Mouse (Mus musculus): Measurements from ENCODE around the gene Ncor2. TPM values are rescaled to one million over a fixed set of nuclear protein-coding genes. Genes with fewer than 3 reads are reported as not detected.

The Ncor2 gene
- total and polyA plus RNA-seq, 2 experiments, result 7.1 to 15.0 TPM

- Histone ChIP-seq H3K27ac (replicated peaks; ENCODE audit: insufficient read depth, low read depth, low read length) (peak overlapping the region; percentile 35), H3K9ac (ENCODE audit: low read depth, low read length) (no peak overlapping the region), H3K79me2 (ENCODE audit: control insufficient read depth, insufficient read depth, low read length) (peaks cover 66% of the 10 kb centered on the region), H3K27me3 (ENCODE audit: control insufficient read depth, insufficient read depth, low read length) (no peaks in the 10 kb centered on the region), H3K36me3 (ENCODE audit: control insufficient read depth, insufficient read depth, low read length) (no peaks in the 10 kb centered on the region), H3K4me1 (ENCODE audit: control insufficient read depth, insufficient read depth, low read length) (peaks cover 66% of the 10 kb centered on the region), H3K4me3 (ENCODE audit: insufficient read depth, low read depth, low read length) (no peak overlapping the region)
- DNase-seq (ENCODE audit: extremely low read depth, low read depth, low spot score), result peak; percentile 77
- WGBS, result 55% methylated on average over 11 of the region's 11 CpGs
- TF ChIP-seq POLR2A (IDR thresholded peaks at IDR 0.05; ENCODE audit: extremely low read depth, insufficient read depth, low read length) (no peak), CTCF (IDR thresholded peaks at IDR 0.05; ENCODE audit: low read depth, low read length) (no peak)
These were observed 8.7 kb downstream of the Ncor2 start for GRCm38 (mm10) chr5:125170107-125170842.

GRCm38 (mm10) chr5:125168101-125168500 lies 10.9 kb downstream of the Ncor2 start:
- DNase-seq (ENCODE audit: extremely low read depth, low read depth, low spot score), result peak; percentile 95

GRCm38 (mm10) chr5:125167524-125167923 lies 11.5 kb downstream of the Ncor2 start:
- 59% methylated on average over 5 of the region's 5 CpGs for WGBS
- peaks cover 71% of the 10 kb centered on the region for H3K4me1 ChIP-seq (ENCODE audit: control insufficient read depth, insufficient read depth, low read length)
- H3K79me2 ChIP-seq (ENCODE audit: control insufficient read depth, insufficient read depth, low read length), result peaks cover 72% of the 10 kb centered on the region
- DNase-seq (ENCODE audit: extremely low read depth, low read depth, low spot score), result no peak
- H3K4me3 ChIP-seq (ENCODE audit: insufficient read depth, low read depth, low read length), result no peak overlapping the region
- no peaks in the 10 kb centered on the region for H3K36me3 ChIP-seq (ENCODE audit: control insufficient read depth, insufficient read depth, low read length)
- H3K27me3 ChIP-seq (ENCODE audit: control insufficient read depth, insufficient read depth, low read length), result no peaks in the 10 kb centered on the region
- H3K9ac ChIP-seq (ENCODE audit: low read depth, low read length), result no peak overlapping the region
- H3K27ac ChIP-seq (replicated peaks; ENCODE audit: insufficient read depth, low read depth, low read length), result peak overlapping the region; percentile 54
- no peak for TF ChIP-seq POLR2A (IDR thresholded peaks at IDR 0.05; ENCODE audit: extremely low read depth, insufficient read depth, low read length)
- no peak for TF ChIP-seq CTCF (IDR thresholded peaks at IDR 0.05; ENCODE audit: low read depth, low read length)

More at GRCm38 (mm10) chr5:125168101-125168500, 10.9 kb downstream of the Ncor2 start:
- WGBS, result 15% methylated on average over 7 of the region's 7 CpGs
- Histone ChIP-seq H3K9ac (ENCODE audit: low read depth, low read length) (no peak overlapping the region), H3K27me3 (ENCODE audit: control insufficient read depth, insufficient read depth, low read length) (no peaks in the 10 kb centered on the region), H3K4me1 (ENCODE audit: control insufficient read depth, insufficient read depth, low read length) (peaks cover 73% of the 10 kb centered on the region), H3K36me3 (ENCODE audit: control insufficient read depth, insufficient read depth, low read length) (no peaks in the 10 kb centered on the region), H3K79me2 (ENCODE audit: control insufficient read depth, insufficient read depth, low read length) (peaks cover 73% of the 10 kb centered on the region), H3K27ac (replicated peaks; ENCODE audit: insufficient read depth, low read depth, low read length) (peak overlapping the region; percentile 80), H3K4me3 (ENCODE audit: insufficient read depth, low read depth, low read length) (no peak overlapping the region)
- TF ChIP-seq CTCF (IDR thresholded peaks at IDR 0.05; ENCODE audit: low read depth, low read length), result 0 out of 2 replicates have a peak, but pooled peaks have one; percentile 1
- no peak for TF ChIP-seq POLR2A (IDR thresholded peaks at IDR 0.05; ENCODE audit: extremely low read depth, insufficient read depth, low read length)

- Histone ChIP-seq H3K36me3 (ENCODE audit: control insufficient read depth, insufficient read depth, low read length) (no peaks in the 10 kb centered on the region), H3K79me2 (ENCODE audit: control insufficient read depth, insufficient read depth, low read length) (peaks cover 71% of the 10 kb centered on the region), H3K27ac (replicated peaks; ENCODE audit: insufficient read depth, low read depth, low read length) (no peak overlapping the region), H3K27me3 (ENCODE audit: control insufficient read depth, insufficient read depth, low read length) (no peaks in the 10 kb centered on the region), H3K4me3 (ENCODE audit: insufficient read depth, low read depth, low read length) (no peak overlapping the region), H3K9ac (ENCODE audit: low read depth, low read length) (no peak overlapping the region), H3K4me1 (ENCODE audit: control insufficient read depth, insufficient read depth, low read length) (peaks cover 63% of the 10 kb centered on the region)
- TF ChIP-seq POLR2A (IDR thresholded peaks at IDR 0.05; ENCODE audit: extremely low read depth, insufficient read depth, low read length) (no peak), CTCF (IDR thresholded peaks at IDR 0.05; ENCODE audit: low read depth, low read length) (no peak)
- WGBS, result 96% methylated on average over 14 of the region's 14 CpGs
- no peak for DNase-seq (ENCODE audit: extremely low read depth, low read depth, low spot score)
These were observed 13.0 kb downstream of the Ncor2 start for GRCm38 (mm10) chr5:125165993-125166392.

GRCm38 (mm10) chr5:125164465-125165167 lies 14.4 kb downstream of the Ncor2 start:
- peaks cover 56% of the 10 kb centered on the region for H3K4me1 ChIP-seq (ENCODE audit: control insufficient read depth, insufficient read depth, low read length)
- H3K79me2 ChIP-seq (ENCODE audit: control insufficient read depth, insufficient read depth, low read length), result peaks cover 71% of the 10 kb centered on the region
- TF ChIP-seq CTCF (IDR thresholded peaks at IDR 0.05; ENCODE audit: low read depth, low read length) (no peak), POLR2A (IDR thresholded peaks at IDR 0.05; ENCODE audit: extremely low read depth, insufficient read depth, low read length) (no peak)
- no peaks in the 10 kb centered on the region for H3K27me3 ChIP-seq (ENCODE audit: control insufficient read depth, insufficient read depth, low read length)
- 0 out of 2 replicates have a peak overlapping the region, but pooled peaks have one; percentile 18 for H3K9ac ChIP-seq (ENCODE audit: low read depth, low read length)
- H3K27ac ChIP-seq (replicated peaks; ENCODE audit: insufficient read depth, low read depth, low read length), result peak overlapping the region; percentile 17; the same call in 1 of the 2 replicates
- DNase-seq (ENCODE audit: extremely low read depth, low read depth, low spot score), result peak; percentile 58
- 9% methylated on average over 12 of the region's 12 CpGs for WGBS
- H3K4me3 ChIP-seq (ENCODE audit: insufficient read depth, low read depth, low read length), result no peak overlapping the region
- H3K36me3 ChIP-seq (ENCODE audit: control insufficient read depth, insufficient read depth, low read length), result no peaks in the 10 kb centered on the region
